Mouse (Mus musculus) embryonic facial prominence, embryonic 14.5 days (tissue): Measurements from ENCODE around the gene Pinlyp. TPM values are rescaled to one million over a fixed set of nuclear protein-coding genes. Genes with fewer than 3 reads are reported as not detected.

Experiments
- ATAC-seq: fragments of 200-750 bp; cut with Nextera tagmentation; 2 replicates; pipeline ENCODE4 v1.8.0; 2017; ENCODE audit warnings: low read depth, moderate number of reproducible peaks, moderate TSS enrichment
- DNase-seq: peaks from one replicate; pipeline ENCODE4 v3.0.0-alpha.2; 2015; ENCODE audit warnings: low spot score
- H3K27ac ChIP-seq: fragments of 300-500 bp; sonication (generic); replicated peaks from 2 replicates; pipeline ENCODE4 v1.5.1; 2014; ENCODE audit warnings: low read depth, mild to moderate bottlenecking, low read length, moderate library complexity
- H3K27me3 ChIP-seq: fragments of 300-500 bp; sonication (generic); replicated peaks from 2 replicates; pipeline ENCODE4 v1.6.1; 2014; ENCODE audit warnings: low read length; ENCODE audit not compliant: control insufficient read depth, insufficient read depth
- H3K36me3 ChIP-seq: fragments of 300-500 bp; sonication (generic); 2 replicates; pipeline ENCODE4 v1.6.1; 2014; ENCODE audit warnings: low read length, mixed read lengths; ENCODE audit not compliant: control insufficient read depth, insufficient read depth
- H3K4me1 ChIP-seq: fragments of 300-500 bp; sonication (generic); 2 replicates; pipeline ENCODE4 v1.6.1; 2014; ENCODE audit warnings: antibody characterized with exemption, low read length; ENCODE audit not compliant: control insufficient read depth, insufficient read depth
- H3K4me2 ChIP-seq: fragments of 300-500 bp; sonication (generic); 2 replicates; pipeline ENCODE4 v1.6.1; 2014; ENCODE audit warnings: low read depth, mild to moderate bottlenecking, low read length, moderate library complexity, mixed read lengths
- H3K4me3 ChIP-seq: fragments of 300-500 bp; sonication (generic); 2 replicates; pipeline ENCODE4 v1.5.1; 2014; ENCODE audit warnings: low read depth, mild to moderate bottlenecking, low read length
- H3K9ac ChIP-seq: fragments of 300-500 bp; sonication (generic); 2 replicates; pipeline ENCODE4 v1.6.1; 2014; ENCODE audit warnings: low read depth, mild to moderate bottlenecking, low read length, moderate library complexity, mixed read lengths
- H3K9me3 ChIP-seq: fragments of 300-500 bp; sonication (generic); 2 replicates; pipeline ENCODE4 v1.6.1; 2016; ENCODE audit warnings: low read length; ENCODE audit not compliant: control insufficient read depth
- WGBS: fragments of 180-500 bp; shearing (Covaris S2); extraction: QIAGEN DNeasy Blood & Tissue Kit; methylation state at CpG from one replicate; pipeline ENCODE4 v1.1.7; 2014; 5-methylcytosine and 5-hydroxymethylcytosine counted together
- polyA plus RNA-seq: library from polyadenylated mRNA; unstranded; fragments of >200 nt; fragmentation: Nextera tagmentation; extraction: Ambion mirVana; gene quantifications from 2 replicates; pipeline ENCODE4 v1.2.1, GENCODE M21; 2014

The Pinlyp gene
- polyA plus RNA-seq, 1 experiment from 2014 or later: 1.5 TPM

DNA sequence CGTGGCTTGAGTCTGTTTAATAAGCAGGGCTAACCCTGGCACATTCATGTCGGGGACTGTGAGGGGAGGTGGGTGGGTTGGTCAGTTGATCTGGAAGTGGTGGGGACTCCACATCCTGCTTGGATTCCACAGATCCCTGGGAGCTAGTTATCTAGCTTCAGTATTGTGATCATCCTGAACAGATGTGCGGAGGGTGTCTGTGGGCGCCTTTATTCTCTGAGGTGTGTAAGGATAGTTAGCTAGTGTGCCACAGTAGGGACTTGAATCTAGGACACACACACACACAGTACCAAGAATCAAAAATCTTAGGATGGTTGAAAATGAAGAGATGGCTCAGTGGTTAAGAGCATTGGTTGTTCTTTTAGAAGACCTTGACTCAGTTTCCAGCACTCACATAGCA is 22.6 kb upstream of the Pinlyp start:
- WGBS: 91% methylated on average over 4 of the region's 4 CpGs
- H3K27me3 ChIP-seq: no peaks in the 10 kb centered on the region
- H3K36me3 ChIP-seq: peaks cover 83% of the 10 kb centered on the region

DNA sequence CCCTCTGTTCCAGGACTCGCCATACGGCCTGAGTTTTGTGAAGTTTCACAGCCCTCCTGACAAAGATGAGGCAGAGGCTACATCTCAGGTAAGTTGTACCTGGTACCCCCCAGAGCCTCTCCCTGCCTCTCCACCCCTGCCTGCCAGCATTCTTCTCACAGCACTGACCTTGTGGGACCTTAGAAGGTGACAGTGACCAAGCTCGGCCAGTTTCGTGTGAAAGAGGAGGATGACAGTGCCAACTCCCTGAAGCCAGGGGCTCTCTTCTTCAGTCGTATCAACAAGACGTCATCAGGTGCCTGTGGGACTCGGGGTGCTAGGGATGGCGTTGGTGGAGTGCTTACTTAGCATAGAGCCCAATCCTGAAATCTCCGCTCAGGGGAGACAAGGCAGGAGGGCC is 20.3 kb upstream of the Pinlyp start:
- Histone ChIP-seq H3K36me3 (peaks cover 81% of the 10 kb centered on the region), H3K4me2 (no peak overlapping the region), H3K9me3 (no peaks in the 10 kb centered on the region), H3K4me3 (no peak overlapping the region), H3K4me1 (no peaks in the 10 kb centered on the region), H3K9ac (no peak overlapping the region), H3K27ac (no peak overlapping the region), H3K27me3 (no peaks in the 10 kb centered on the region)
- 91% methylated on average over 9 of the region's 9 CpGs for WGBS
- DNase-seq (no peak), ATAC-seq (no peak)

More for the DNA sequence above, 22.6 kb upstream of the Pinlyp start:
- no peak overlapping the region for H3K4me2 ChIP-seq
- H3K4me3 ChIP-seq: no peak overlapping the region
- no peaks in the 10 kb centered on the region for H3K9me3 ChIP-seq
- no peak for DNase-seq
- no peak overlapping the region for H3K27ac ChIP-seq
- no peak overlapping the region for H3K9ac ChIP-seq
- ATAC-seq: no peak
- H3K4me1 ChIP-seq: no peaks in the 10 kb centered on the region

DNA sequence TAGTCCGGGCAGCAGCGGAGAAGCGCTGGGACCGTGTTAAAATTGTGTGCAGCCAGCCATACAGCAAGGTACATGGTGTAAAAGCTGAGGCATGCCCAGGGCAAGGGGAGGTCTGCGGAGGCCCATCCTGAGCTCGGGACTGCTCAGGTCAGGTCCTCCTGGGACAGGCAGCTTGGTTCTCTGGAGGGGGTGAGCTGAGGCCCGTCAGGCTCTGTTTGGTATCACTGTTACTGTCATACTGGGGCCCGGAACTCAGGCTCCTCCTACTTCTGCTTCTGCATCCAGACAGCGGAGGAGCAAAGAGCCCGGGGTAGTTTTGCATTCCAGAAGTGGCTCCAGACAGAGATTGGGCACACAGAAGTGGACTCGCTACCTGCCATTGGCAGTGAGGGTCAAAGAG is 19.7 kb upstream of the Pinlyp start:
- 93% methylated on average over 11 of the region's 11 CpGs for WGBS
- H3K9ac ChIP-seq: no peak overlapping the region
- no peaks in the 10 kb centered on the region for H3K9me3 ChIP-seq
- H3K27me3 ChIP-seq: no peaks in the 10 kb centered on the region
- DNase-seq (no peak), ATAC-seq (no peak)
- H3K36me3 ChIP-seq: peaks cover 80% of the 10 kb centered on the region
- H3K4me1 ChIP-seq: no peaks in the 10 kb centered on the region
- no peak overlapping the region for H3K27ac ChIP-seq
- H3K4me2 ChIP-seq: no peak overlapping the region
- no peak overlapping the region for H3K4me3 ChIP-seq

DNA sequence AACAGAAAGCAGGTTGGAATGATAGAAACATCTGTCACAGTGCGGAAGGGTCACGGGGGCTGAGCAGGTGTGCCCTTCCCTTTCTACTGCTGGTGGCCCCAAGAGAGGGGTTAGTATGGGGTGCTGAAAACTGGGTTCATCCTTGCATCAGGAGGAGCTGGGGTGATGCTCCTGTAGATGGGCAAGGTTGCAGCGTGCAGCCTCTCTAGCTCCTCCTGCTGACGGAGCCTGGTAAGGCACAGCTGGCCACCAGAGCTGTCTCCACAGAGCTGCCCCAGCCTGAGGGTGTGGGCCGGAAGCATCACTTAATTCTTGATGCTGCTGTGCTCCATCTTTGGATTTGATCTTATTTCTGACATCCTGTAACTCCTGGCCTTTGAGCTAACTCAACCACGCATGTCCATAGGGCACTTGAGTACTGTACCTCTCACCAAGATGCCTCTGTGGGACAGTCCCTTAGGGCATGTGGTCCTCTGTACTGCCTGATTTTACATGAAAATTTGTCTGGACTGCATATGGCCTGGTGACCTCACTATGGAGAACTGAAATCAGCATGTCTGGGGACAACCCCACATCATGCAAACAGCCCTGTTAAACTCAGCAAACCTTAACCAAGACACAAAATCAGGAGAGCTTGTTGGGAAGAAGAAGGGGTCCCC is 18.8 kb upstream of the Pinlyp start:
- WGBS: 65% methylated on average over 6 of the region's 6 CpGs
- Histone ChIP-seq H3K4me3 (no peak overlapping the region), H3K36me3 (peaks cover 80% of the 10 kb centered on the region), H3K27me3 (no peaks in the 10 kb centered on the region), H3K4me1 (no peaks in the 10 kb centered on the region), H3K4me2 (no peak overlapping the region), H3K27ac (no peak overlapping the region), H3K9me3 (no peaks in the 10 kb centered on the region), H3K9ac (no peak overlapping the region)
- peak; percentile 20 for DNase-seq
- ATAC-seq: peak; percentile 39

DNA sequence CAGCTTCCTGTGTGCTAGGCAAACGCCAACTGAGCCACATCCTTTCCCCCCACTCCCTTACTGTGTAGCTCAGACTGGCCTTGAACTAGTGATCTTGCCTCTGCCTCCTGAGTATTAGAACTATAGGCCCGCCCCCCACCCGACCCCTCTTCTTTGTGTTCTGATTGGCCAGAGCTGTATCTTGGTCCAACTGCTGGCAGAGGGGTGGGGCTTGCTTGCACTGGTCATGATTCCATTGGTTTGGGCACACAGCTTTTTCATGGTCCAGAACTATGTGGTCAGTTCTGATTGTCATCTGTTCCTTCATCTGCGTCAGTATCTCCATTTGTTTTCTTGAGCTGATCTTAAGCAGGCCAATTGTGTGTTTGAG is 17.9 kb upstream of the Pinlyp start:
- Histone ChIP-seq H3K4me2 (no peak overlapping the region), H3K36me3 (peaks cover 78% of the 10 kb centered on the region), H3K27ac (no peak overlapping the region), H3K4me3 (no peak overlapping the region), H3K4me1 (no peaks in the 10 kb centered on the region), H3K9me3 (no peaks in the 10 kb centered on the region), H3K27me3 (no peaks in the 10 kb centered on the region), H3K9ac (no peak overlapping the region)
- DNase-seq: no peak
- no peak for ATAC-seq
- 82% methylated on average over 4 of the region's 4 CpGs for WGBS

DNA sequence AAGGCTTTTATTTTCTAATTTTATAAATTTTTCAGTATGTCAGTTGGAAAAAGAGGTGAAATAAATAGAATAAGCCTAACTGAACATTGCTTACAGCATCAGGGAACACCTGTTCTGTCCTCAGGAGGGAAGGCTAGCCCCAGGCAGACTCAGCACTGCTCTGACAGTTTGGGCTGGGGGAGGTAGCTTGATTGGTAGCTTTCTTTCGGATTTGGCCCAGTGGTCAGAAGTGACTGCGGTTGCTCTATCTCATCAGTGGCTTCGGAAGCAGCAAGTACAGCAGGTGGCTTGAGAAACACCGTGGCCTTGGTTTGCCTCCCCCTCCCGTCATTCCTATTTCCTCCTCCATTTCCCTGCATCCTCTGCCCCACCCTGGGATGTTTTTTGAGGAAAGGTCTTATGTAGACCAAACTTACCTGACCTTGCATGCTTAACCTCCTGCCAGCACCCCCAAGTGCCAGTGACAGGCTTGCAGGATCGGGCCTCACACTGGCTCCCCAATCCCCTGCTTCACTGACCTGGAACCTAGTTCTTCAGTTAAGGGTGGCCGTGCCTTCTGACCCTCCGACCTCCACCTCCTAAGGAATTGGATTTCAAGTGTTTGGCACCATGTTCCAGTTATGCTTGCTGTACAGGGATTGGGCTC is 17.4 kb upstream of the Pinlyp start:
- WGBS: 88% methylated on average over 8 of the region's 8 CpGs
- Histone ChIP-seq H3K36me3 (peaks cover 74% of the 10 kb centered on the region), H3K27ac (no peak overlapping the region), H3K4me3 (no peak overlapping the region), H3K9me3 (no peaks in the 10 kb centered on the region), H3K27me3 (no peaks in the 10 kb centered on the region), H3K4me2 (no peak overlapping the region), H3K4me1 (no peaks in the 10 kb centered on the region), H3K9ac (no peak overlapping the region)
- no peak for DNase-seq
- ATAC-seq: no peak

DNA sequence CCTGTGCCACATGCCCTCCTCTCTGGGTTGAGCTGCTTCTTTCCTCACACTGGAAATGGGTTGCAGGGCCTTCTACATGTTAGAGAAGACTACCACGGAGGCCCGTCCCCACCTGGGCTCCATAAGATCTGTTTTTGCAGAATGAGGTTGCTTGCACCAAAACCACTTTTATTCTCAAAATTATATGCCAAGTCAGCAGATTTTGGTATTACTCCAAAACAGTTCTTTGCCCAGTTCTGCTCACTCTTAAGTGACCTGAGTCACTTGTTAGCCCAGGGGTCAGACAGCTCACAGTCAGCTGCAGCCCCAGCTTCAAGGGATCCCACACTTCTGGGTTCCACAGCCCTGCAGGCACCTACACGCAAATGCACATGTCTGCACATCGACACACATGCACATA is 15.5 kb upstream of the Pinlyp start:
- no peak overlapping the region for H3K4me3 ChIP-seq
- H3K9me3 ChIP-seq: no peaks in the 10 kb centered on the region
- no peak overlapping the region for H3K9ac ChIP-seq
- no peak overlapping the region for H3K27ac ChIP-seq
- peaks cover 60% of the 10 kb centered on the region for H3K36me3 ChIP-seq
- H3K27me3 ChIP-seq: no peaks in the 10 kb centered on the region
- H3K4me1 ChIP-seq: no peaks in the 10 kb centered on the region
- DNase-seq (no peak), ATAC-seq (no peak)
- WGBS: 81% methylated on average over 4 of the region's 4 CpGs
- H3K4me2 ChIP-seq: no peak overlapping the region

DNA sequence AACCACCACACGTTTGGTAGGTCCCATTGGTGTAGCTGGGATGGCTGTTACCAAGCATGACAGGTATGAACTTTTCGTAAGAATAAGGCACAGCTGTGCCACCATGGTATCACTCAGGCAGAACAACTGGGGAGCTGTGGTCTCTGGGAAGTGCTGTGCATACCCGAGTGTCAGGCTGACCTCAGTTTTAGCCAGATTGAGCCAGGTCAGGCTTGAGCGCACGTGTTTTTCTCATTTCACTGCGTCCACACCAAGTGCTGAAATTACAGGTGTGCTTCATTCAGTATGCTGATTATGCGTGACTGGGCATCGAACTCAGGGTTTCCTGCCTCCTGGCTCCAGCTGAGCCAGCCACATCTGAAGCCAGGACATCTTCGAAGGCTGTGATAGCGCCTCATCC is 9.9 kb upstream of the Pinlyp start:
- Histone ChIP-seq H3K4me3 (no peak overlapping the region), H3K9me3 (no peaks in the 10 kb centered on the region), H3K4me1 (no peaks in the 10 kb centered on the region), H3K9ac (no peak overlapping the region), H3K4me2 (no peak overlapping the region), H3K27me3 (no peaks in the 10 kb centered on the region), H3K36me3 (peaks cover 59% of the 10 kb centered on the region), H3K27ac (no peak overlapping the region)
- WGBS: 89% methylated on average over 10 of the region's 10 CpGs
- ATAC-seq (no peak), DNase-seq (no peak)
